Comparison of ENCODE assay signal across 10 mouse cellular contexts in genomic region chr7:113249134-113249825, GRCm38 (mm10). TPM values are rescaled to one million over a fixed set of nuclear protein-coding genes. Genes with fewer than 3 reads are reported as not detected.
DNase-seq lines count a peak whose midpoint lies in the region; ATAC-seq and TF ChIP-seq lines count a peak whose summit lies in the region.
"Had no signal": no experiment of that assay in that cellular context is flagged by ENCODE, and none has a peak within 500 bp of the region (broad histone marks: within the 10 kb centered on the region; RNA-seq: fewer than 3 reads in every experiment).

No protein-coding gene starts in this region.

- no peak for TF ChIP-seq POLR2A in kidney, adult 2 months (IDR thresholded peaks at IDR 0.05; ENCODE audit: low read depth, low read length)
- TF ChIP-seq POLR2A in olfactory bulb, adult 2 months (IDR thresholded peaks at IDR 0.05; ENCODE audit: insufficient read depth, low read depth, low read length) = no peak

- no peaks in the 10 kb centered on the region for H3K36me3 ChIP-seq in kidney, adult 2 months (ENCODE audit: control insufficient read depth, insufficient read depth, low read length)
- no peaks in the 10 kb centered on the region for H3K36me3 ChIP-seq in kidney, embryonic 16.5 days (ENCODE audit: insufficient read depth, low read length)

- no peak overlapping the region for H3K4me3 ChIP-seq in kidney, adult 2 months (ENCODE audit: insufficient read depth, low read depth, low read length)
- no peak overlapping the region for H3K4me3 ChIP-seq in kidney, embryonic 16.5 days (ENCODE audit: low read length)
- H3K4me3 ChIP-seq in olfactory bulb, adult 2 months (ENCODE audit: insufficient read depth, low read depth, low read length) = no peak overlapping the region
- H3K4me3 ChIP-seq: myocyte had no signal

- H3K4me2 ChIP-seq in kidney, embryonic 16.5 days (replicated peaks; ENCODE audit: low read depth, low read length) = no peak overlapping the region

- no peak for TF ChIP-seq CTCF in kidney, adult 2 months (conservative IDR thresholded peaks at IDR 0.05; ENCODE audit: insufficient read depth, insufficient read length, low read depth, low read length)
- no peak for TF ChIP-seq CTCF in olfactory bulb, adult 2 months (IDR thresholded peaks at IDR 0.05; ENCODE audit: insufficient read depth, low read depth, low read length)

- DNase-seq in kidney, adult 2 months = peak; percentile 67
- peak; percentile 61 for DNase-seq in brain, embryonic 18.5 days (ENCODE audit: low read depth, low spot score)
- DNase-seq in frontal cortex, postnatal 36 days (ENCODE audit: low spot score in 2 of 2) = peak; percentile 75 to 88
- DNase-seq in layer of hippocampus, postnatal 36 days = peak; percentile 73 to 85

- no peak overlapping the region for H3K27ac ChIP-seq in kidney, adult 2 months (ENCODE audit: insufficient read depth, low read depth, low read length)
- no peak overlapping the region for H3K27ac ChIP-seq in kidney, embryonic 16.5 days (ENCODE audit: low read length)
- peak overlapping the region; percentile 67; the same call in 1 of the 2 replicates for H3K27ac ChIP-seq in olfactory bulb, adult 2 months (ENCODE audit: insufficient read depth, low read depth, low read length)

- H3K27me3 ChIP-seq in kidney, adult 2 months (replicated peaks; ENCODE audit: control insufficient read depth, insufficient read depth, low read length) = no peaks in the 10 kb centered on the region
- no peaks in the 10 kb centered on the region for H3K27me3 ChIP-seq in kidney, embryonic 16.5 days (ENCODE audit: insufficient read depth, low read length)

- ATAC-seq in kidney, embryonic 16.5 days (ENCODE audit: low FRiP score, low TSS enrichment) = no peak
- ATAC-seq in activated CD4-positive, CD25-positive, alpha-beta regulatory T cell, adult 4 months = no peak
- no peak for ATAC-seq in megakaryocyte progenitor cell, adult 5-6 weeks (replicated peaks; ENCODE audit: poor library complexity)

- peaks cover 35% of the 10 kb centered on the region for H3K4me1 ChIP-seq in kidney, adult 2 months (ENCODE audit: control insufficient read depth, insufficient read depth, low read length)
- peaks cover 20% of the 10 kb centered on the region for H3K4me1 ChIP-seq in kidney, embryonic 16.5 days (ENCODE audit: insufficient read depth, low read length)
- peaks cover 52% of the 10 kb centered on the region for H3K4me1 ChIP-seq in olfactory bulb, adult 2 months (ENCODE audit: control insufficient read depth, insufficient read depth, low read length)

- no peak overlapping the region for H3K9ac ChIP-seq in kidney, embryonic 16.5 days (replicated peaks; ENCODE audit: low read length)

- no peaks in the 10 kb centered on the region for H3K9me3 ChIP-seq in kidney, embryonic 16.5 days (ENCODE audit: low read length)
- H3K9me3 ChIP-seq: G1E had no signal

- WGBS in kidney, adult 2 months = 59% methylated on average over 16 of the region's 16 CpGs
- 66% methylated on average over 16 of the region's 16 CpGs for WGBS in kidney, embryonic 16.5 days
- WGBS in olfactory bulb, adult 2 months = 24% methylated on average over 16 of the region's 16 CpGs

RNA-seq across cellular contexts. Expression of gene Arntl, which starts 42.0 kb away (rescaled TPM):
- 6.0 and 7.3 TPM in 2 replicates for polyA plus RNA-seq in kidney, adult 2 months (2012; rRNA removed)
- 9.7 and 10.5 TPM in 2 replicates for polyA plus RNA-seq in kidney, embryonic 16.5 days (2015; fragmentation: Nextera tagmentation; extraction: Ambion mirVana)
- 10 to 100 TPM; 38.3 to 39.3 TPM for total RNA-seq in layer of hippocampus, postnatal 36 days (2021)
- polyA plus RNA-seq in olfactory bulb, adult 2 months (2012; ENCODE audit: insufficient read depth, insufficient read length, low replicate concordance, missing spikeins) = not detected in 2 replicates
- 10 to 100 TPM; 21.4 to 27.8 TPM for polyA plus RNA-seq in activated CD4-positive, CD25-positive, alpha-beta regulatory T cell, adult 4 months (2017; shearing (Covaris generic))
- 7.0 and 10.0 TPM in 2 replicates for total RNA-seq in megakaryocyte progenitor cell, adult 5-6 weeks (2015)
- total RNA-seq in megakaryocyte progenitor cell, adult 5-6 weeks (2017) = 10.9 and 11.4 TPM in 2 replicates
